Mouse (Mus musculus) adrenal gland, adult 8-10 months (tissue): ENCODE measurements at regions not wholly inside any gene's neighbourhood (a gene's known extent, or its start where the extent isn't known, plus 50 kb on each side); places are given as distances from the start of the nearest gene placed in this dataset.

Experiments
- DNase-seq: peaks from one replicate; pipeline ENCODE4 v3.0.0; 2022

DNA sequence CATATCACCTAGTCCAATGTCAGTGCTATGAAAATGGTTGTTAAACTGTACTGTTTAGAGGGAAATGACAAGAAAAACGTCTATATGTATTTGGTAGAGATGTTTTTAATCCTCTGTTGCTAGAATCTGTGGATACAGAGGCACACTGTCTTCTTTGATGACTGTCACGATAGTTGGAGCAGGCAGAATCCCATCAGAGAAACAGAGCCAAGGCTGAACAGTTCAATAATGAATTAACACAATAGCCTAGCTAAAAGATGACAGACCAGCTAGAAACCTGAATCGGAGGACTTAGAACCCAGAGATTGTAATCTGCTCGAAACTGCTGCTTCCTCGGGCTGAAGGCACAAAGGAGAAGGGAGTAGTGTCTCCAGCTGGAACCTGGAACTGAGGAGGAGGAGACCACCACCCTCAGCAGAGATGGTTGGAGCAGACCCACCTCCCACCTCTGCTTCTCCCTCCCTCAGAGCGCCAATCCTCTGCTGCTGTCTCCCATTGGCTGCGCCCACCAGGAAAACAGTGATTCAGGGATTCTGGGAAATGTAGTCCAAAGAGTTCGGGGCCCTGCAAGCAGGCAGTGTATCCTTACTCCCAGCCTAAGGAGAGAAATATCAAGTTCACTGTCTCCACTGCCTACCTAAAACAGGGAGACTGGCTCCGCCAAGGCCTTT lies 98.2 kb upstream of the Mgme1 start:
- peak; percentile 58 for DNase-seq

GRCm38 (mm10) chr2:144173358-144174106 lies 96.9 kb upstream of the Mgme1 start:
- no peak for DNase-seq

GRCm38 (mm10) chr2:144174366-144175035 lies 96.0 kb upstream of the Mgme1 start:
- no peak for DNase-seq

DNA sequence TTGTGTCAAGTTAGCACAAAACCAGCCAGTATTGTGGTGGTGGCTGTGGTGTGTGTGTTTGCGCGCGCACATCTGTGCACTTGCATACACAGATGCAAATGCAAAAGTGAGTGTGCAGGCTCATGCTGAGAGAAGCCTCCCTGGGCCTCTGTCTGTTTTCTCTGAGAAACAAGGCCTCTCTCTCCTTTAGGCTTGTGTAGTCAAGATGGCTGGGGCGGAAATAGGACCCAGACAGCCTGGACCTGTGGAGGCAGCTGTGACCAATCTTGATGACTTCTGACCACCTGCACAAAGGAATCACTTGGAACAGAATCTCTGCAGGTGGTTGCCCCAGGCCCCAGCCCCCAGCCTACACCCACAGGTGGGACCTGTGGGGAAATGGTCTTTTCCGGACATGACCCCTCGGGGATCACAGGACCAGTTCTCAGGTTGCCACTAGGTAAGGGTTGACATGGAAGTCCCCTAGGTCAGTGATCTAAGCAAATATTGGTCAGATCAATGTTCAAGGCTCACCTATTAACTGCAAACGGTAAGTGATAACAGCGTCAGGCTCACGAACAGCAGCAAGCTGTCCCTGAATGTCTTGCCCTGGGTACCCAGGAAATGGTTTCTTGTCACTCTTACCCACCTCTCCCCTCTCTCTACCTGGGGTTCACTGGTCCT lies 93.8 kb upstream of the Mgme1 start:
- DNase-seq: no peak

GRCm38 (mm10) chr2:144177268-144177667 lies 93.2 kb upstream of the Mgme1 start:
- peak; percentile 48 for DNase-seq

DNA sequence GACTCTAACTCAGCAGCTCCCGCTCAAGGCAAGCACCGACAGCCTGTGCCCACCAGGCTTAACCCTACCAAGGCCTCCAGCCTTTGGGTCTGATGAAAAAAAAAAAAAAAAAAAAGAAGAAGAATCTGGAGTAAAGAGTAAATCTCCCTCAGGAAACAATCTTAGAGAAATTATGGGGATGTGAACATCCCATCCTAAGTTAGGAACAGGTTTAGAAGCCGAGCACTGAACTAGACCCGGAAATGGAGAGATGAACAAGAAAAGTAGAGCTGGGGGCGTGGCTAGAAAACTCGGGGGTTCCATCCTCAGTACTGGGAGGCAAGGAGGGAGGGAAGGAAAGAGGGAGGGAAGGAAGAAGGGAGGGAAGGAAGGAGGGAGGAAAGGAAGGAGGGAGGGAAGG lies 92.5 kb upstream of the Mgme1 start:
- DNase-seq: no peak

- DNase-seq: no peak
Observed at GRCm38 (mm10) chr2:144182108-144182507, 88.4 kb upstream of the Mgme1 start.

- DNase-seq: no peak
Observed at GRCm38 (mm10) chr2:144182542-144182941, 87.9 kb upstream of the Mgme1 start.

DNA sequence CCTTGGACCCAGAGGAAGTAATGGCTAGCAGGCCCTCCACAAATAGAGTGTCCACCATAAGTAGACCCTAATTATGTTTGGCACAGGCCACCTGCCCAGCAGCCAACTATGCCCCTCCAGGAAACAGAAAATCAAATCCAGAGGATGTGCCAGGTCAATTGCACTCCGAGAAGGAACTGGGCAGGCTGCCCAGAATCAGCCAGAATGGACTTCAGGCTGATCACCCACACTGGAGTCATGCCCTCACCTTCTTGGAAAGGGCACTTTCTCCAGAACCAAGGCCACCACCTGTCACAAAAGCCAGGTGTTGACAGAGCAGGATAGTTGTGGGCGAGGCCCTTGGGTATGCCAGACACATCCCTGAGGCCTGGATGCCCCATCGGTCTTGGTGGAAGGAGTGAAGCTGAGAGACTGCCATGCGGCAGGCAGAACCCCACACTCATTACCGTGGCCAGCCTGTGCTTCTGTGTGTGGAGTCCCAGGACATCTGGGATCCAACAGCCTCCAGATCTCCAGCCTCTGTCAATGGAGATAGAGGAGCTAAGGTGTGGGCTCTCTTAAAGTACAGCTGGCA lies 87.0 kb upstream of the Mgme1 start:
- peak; percentile 33 for DNase-seq

GRCm38 (mm10) chr2:144185175-144185574 lies 85.3 kb upstream of the Mgme1 start:
- DNase-seq: no peak

DNA sequence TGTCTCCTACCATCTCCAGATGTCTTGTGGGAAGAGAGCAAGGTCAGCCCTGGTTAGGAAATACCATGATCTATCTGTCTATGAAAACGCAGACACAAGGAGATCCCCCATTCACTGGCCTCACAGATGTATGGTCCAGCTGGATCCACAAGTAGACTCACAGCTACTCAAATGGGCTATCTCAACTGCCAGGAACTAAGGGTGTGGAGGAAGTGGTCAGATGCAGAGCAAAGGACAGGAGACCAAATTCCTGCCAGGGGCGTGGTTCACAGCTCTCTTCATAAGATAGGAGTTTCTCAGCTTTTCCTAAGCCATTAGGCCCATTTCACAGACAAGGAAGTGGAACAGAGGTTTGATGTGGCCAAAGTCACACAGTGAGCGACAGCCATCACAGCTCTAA lies 84.0 kb upstream of the Mgme1 start:
- DNase-seq: no peak

GRCm38 (mm10) chr2:144188076-144188475 lies 82.4 kb upstream of the Mgme1 start:
- no peak for DNase-seq

GRCm38 (mm10) chr2:144188485-144188884 lies 82.0 kb upstream of the Mgme1 start:
- DNase-seq: no peak

GRCm38 (mm10) chr2:144189756-144190155 lies 80.7 kb upstream of the Mgme1 start:
- DNase-seq: no peak

DNA sequence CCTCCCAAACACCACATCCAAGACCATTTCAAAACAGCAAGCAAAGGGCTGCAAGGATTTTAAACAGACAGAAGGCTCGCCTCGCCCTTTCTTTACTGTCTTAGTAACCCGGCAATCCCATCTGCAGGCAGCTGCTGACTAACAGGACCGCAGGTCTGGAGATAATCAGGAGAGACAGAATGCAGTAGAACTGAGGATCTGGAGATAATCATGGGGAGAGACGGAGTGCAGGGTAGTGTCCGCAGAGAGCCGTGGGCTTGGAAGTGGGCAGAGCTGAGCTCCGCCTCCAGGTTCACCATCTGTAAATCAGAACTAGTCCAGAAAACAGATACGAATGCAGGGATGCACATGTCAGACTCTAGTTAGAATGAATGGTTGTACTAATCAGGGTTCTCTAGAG lies 79.4 kb upstream of the Mgme1 start:
- no peak for DNase-seq

DNA sequence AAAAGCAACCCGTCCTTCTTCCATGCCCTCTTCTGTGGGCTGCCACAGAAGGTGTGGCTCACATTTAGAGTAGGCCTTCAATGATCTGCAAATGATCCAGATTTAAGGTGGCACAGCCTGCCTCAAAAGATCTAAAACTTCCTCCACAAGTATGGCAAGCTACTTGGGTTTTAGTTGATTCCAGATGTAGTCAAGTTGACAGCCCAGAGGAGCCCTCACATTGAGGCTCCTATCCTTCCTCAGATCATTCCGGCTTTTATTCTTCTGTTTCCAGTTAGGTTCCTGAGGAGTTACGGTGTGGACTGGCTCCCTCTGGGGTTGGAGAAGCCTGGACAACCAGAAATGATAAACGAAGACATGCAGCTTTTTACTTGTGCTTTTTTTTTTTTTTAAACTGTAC lies 78.8 kb upstream of the Mgme1 start:
- no peak for DNase-seq

DNA sequence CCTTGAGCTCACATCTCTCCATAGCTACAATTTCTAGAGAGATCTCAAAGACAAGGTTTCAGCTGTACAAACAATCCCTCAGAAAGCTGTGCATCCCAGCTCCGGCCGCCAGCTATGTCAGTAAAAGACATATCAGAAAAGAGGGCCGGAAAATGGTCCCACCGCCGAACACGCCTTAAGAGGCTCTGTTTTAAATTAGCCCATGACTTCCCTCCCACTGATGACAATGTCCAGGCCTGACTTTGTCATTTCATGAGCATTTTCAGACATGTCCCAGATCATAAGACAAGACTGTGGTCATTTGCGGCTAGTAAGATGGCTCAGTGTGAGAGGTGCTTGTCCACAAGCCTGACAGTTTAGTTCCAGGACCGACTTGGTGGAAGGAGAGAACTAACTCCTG lies 78.0 kb upstream of the Mgme1 start:
- no peak for DNase-seq

DNA sequence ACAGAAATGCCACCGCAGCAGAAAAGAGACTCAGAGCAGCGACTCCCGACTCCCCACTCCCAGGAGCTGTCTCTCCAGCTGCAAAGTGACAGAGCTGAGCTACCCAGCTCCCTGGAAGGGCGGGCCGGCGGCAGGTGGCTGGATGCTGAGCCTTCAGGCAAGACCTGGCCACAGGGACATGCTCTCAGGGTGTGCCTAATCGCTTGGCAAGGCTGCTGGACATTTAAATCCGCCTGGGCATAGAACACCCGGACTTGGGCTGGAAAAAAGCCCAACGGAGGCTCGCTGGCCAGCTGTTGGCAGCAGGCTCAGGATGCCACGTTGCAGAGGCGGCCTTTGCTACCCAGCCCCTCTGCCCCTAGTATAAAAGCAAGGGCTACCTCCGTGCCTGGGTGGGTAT lies 74.6 kb upstream of the Mgme1 start:
- no peak for DNase-seq

- DNase-seq: no peak
Observed at GRCm38 (mm10) chr2:144197139-144197538, 73.3 kb upstream of the Mgme1 start.

DNA sequence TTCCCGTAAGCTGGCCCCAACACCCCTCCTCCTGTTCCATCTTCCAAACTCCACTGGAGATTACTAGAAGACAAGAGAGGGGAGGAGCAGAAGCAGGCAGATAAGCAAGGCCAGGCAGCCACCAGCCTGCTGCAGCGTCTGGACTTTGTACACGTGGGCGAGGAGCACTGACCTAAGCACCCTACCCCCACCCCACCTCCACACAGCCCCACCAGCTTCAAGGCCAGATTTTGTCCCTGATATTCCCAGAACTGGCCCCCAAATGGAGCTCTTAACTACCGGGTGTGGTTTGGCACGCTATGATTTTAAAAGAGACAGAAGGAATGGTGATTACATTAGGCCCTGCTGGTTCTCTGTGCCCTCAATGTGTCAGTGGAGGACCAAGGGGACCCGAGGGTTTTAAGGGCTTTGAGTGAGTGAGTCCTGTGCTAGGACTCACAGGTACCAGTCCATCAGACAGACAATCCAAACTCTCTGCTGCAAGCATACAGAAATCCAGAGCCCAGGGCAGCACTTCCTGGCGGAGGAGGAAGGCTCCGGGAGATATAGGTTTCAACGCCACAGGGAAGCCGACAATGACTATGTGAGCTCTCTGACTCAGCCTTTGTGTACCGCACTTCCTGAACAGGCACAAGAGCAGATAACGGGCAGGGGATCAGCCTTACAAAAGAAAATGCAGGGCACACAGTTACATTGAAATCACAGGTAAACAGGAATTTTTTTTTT lies 72.0 kb upstream of the Mgme1 start:
- DNase-seq: peak; percentile 46
